Mouse (Mus musculus) CH12.LX (cell line): ENCODE measurements around the gene Grid2.

Experiments used
- CTCF ChIP-seq, 2 experiments: IDR thresholded peaks in 1 of 2; conservative IDR thresholded peaks in 1 of 2; 2 replicates each; pipeline ENCODE4 v1.5.1; 2011 to 2012; ENCODE audit warnings: low read depth in 2 of 2, low read length in 2 of 2, improper control_type of control experiment in 1 of 2, inconsistent platforms in 1 of 2, mild to moderate bottlenecking in 1 of 2, moderate library complexity in 1 of 2
- JUN ChIP-seq: IDR thresholded peaks from 2 replicates; pipeline ENCODE4 v1.6.1; 2011; ENCODE audit warnings: low read depth, mild to moderate bottlenecking, low read length, improper control_type of control experiment, moderate library complexity; ENCODE audit not compliant: insufficient read depth
- MAX ChIP-seq: IDR thresholded peaks from 2 replicates; pipeline ENCODE4 v1.6.1; 2011; ENCODE audit warnings: low read length, improper control_type of control experiment
- POLR2A ChIP-seq: IDR thresholded peaks from 2 replicates; pipeline ENCODE4 v1.6.1; 2011; ENCODE audit warnings: low read depth, mild to moderate bottlenecking, improper control_type of control experiment, low read length
- POLR2AphosphoS2 ChIP-seq: IDR thresholded peaks from 2 replicates; pipeline ENCODE4 v1.6.1; 2011; ENCODE audit warnings: low read depth, low read length, improper control_type of control experiment

DNA sequence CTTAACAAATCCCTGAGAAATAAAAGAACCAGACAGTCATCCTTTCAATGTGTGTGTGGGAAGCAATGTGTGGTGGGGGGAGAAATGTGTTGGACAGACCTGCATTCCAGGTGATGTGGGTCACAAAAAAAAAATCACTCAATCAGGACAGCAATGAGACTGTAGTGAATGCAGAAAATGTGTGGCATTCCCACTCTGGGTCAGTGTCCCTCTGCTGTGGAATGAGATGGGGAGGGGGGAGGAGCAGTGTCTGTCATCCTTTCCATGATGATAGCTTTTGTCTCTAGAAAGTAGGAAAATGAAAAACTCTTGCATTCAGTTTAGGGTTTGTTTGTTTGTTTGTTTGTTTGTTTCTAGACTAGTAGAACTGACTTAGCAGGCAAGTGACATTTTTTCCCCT, 1392.0 kb downstream of the Grid2 start:
- TF ChIP-seq MAX (no peak), POLR2A (no peak), POLR2AphosphoS2 (no peak), JUN (no peak), CTCF (conservative IDR thresholded peaks at IDR 0.05 in 1 of 2, IDR thresholded peaks at IDR 0.05 in 1 of 2; ENCODE audit: low read depth in 2 of 2, low read length in 2 of 2) (no peak)
